Mouse (Mus musculus): Measurements from ENCODE around the gene Cyp4f39. TPM values are rescaled to one million over a fixed set of nuclear protein-coding genes. Genes with fewer than 3 reads are reported as not detected.

Cyp4f39 gene
- polyA plus RNA-seq, 2 experiments, result 5.5 to 14.0 TPM

- Histone ChIP-seq H3K4me1 (ENCODE audit: control insufficient read depth, insufficient read depth, low read length) (peaks cover 5% of the 10 kb centered on the region; the same call in 1 of the 2 replicates), H3K9ac (ENCODE audit: low read depth, low read length, severe bottlenecking) (no peak overlapping the region), H3K4me2 (replicated peaks; ENCODE audit: low read depth, low read length, severe bottlenecking) (no peak overlapping the region), H3K27me3 (ENCODE audit: control insufficient read depth, insufficient read depth, low read length) (peaks cover 5% of the 10 kb centered on the region; the same call in 1 of the 2 replicates), H3K36me3 (ENCODE audit: control insufficient read depth, insufficient read depth, low read length) (no peaks in the 10 kb centered on the region), H3K4me3 (replicated peaks; ENCODE audit: low read length) (no peak overlapping the region), H3K9me3 (ENCODE audit: control insufficient read depth, low read length) (0 out of 2 replicates have a peak, but pooled peaks cover 4% of the 10 kb centered on the region), H3K27ac (replicated peaks; ENCODE audit: low read depth, low read length) (no peak overlapping the region)
- DNase-seq (ENCODE audit: low spot score), result no peak
- 96% methylated on average over 1 of the region's 1 CpGs for WGBS
- ATAC-seq (ENCODE audit: low FRiP score, low read depth), result no peak
- no peak for TF ChIP-seq POLR2A (IDR thresholded peaks at IDR 0.05; ENCODE audit: borderline replicate concordance, extremely low read depth, insufficient read depth, insufficient read length)
Measured at GRCm38 (mm10) chr17:32449042-32449441, 3.5 kb upstream of the Cyp4f39 start.

GRCm38 (mm10) chr17:32450844-32451537 is 1.5 kb upstream of the Cyp4f39 start:
- no peak for TF ChIP-seq POLR2A (IDR thresholded peaks at IDR 0.05; ENCODE audit: borderline replicate concordance, extremely low read depth, insufficient read depth, insufficient read length)
- no peak for ATAC-seq (ENCODE audit: low FRiP score, low read depth)
- Histone ChIP-seq H3K27ac (replicated peaks; ENCODE audit: low read depth, low read length) (no peak overlapping the region), H3K4me3 (replicated peaks; ENCODE audit: low read length) (no peak overlapping the region), H3K36me3 (ENCODE audit: control insufficient read depth, insufficient read depth, low read length) (no peaks in the 10 kb centered on the region), H3K4me1 (ENCODE audit: control insufficient read depth, insufficient read depth, low read length) (peaks cover 5% of the 10 kb centered on the region; the same call in 1 of the 2 replicates), H3K9me3 (ENCODE audit: control insufficient read depth, low read length) (0 out of 2 replicates have a peak, but pooled peaks cover 4% of the 10 kb centered on the region), H3K9ac (ENCODE audit: low read depth, low read length, severe bottlenecking) (no peak overlapping the region), H3K27me3 (ENCODE audit: control insufficient read depth, insufficient read depth, low read length) (peaks cover 5% of the 10 kb centered on the region; the same call in 1 of the 2 replicates), H3K4me2 (replicated peaks; ENCODE audit: low read depth, low read length, severe bottlenecking) (no peak overlapping the region)
- no peak for DNase-seq (ENCODE audit: low spot score)
- 29% methylated on average over 2 of the region's 2 CpGs for WGBS

GRCm38 (mm10) chr17:32454188-32454587 is 1.7 kb downstream of the Cyp4f39 start:
- Histone ChIP-seq H3K4me1 (ENCODE audit: control insufficient read depth, insufficient read depth, low read length) (peaks cover 5% of the 10 kb centered on the region; the same call in 1 of the 2 replicates), H3K36me3 (ENCODE audit: control insufficient read depth, insufficient read depth, low read length) (no peaks in the 10 kb centered on the region), H3K4me3 (replicated peaks; ENCODE audit: low read length) (no peak overlapping the region), H3K9ac (ENCODE audit: low read depth, low read length, severe bottlenecking) (no peak overlapping the region), H3K27ac (replicated peaks; ENCODE audit: low read depth, low read length) (no peak overlapping the region), H3K27me3 (ENCODE audit: control insufficient read depth, insufficient read depth, low read length) (peaks cover 5% of the 10 kb centered on the region; the same call in 1 of the 2 replicates), H3K4me2 (replicated peaks; ENCODE audit: low read depth, low read length, severe bottlenecking) (no peak overlapping the region), H3K9me3 (ENCODE audit: control insufficient read depth, low read length) (0 out of 2 replicates have a peak, but pooled peaks cover 1% of the 10 kb centered on the region)
- ATAC-seq (ENCODE audit: low FRiP score, low read depth), result no peak
- TF ChIP-seq POLR2A (IDR thresholded peaks at IDR 0.05; ENCODE audit: borderline replicate concordance, extremely low read depth, insufficient read depth, insufficient read length), result no peak
- no peak for DNase-seq (ENCODE audit: low spot score)
- 64% methylated on average over 4 of the region's 4 CpGs for WGBS

GRCm38 (mm10) chr17:32454997-32455396 is 2.5 kb downstream of the Cyp4f39 start:
- H3K4me1 ChIP-seq (ENCODE audit: control insufficient read depth, insufficient read depth, low read length), result peaks cover 5% of the 10 kb centered on the region; the same call in 1 of the 2 replicates
- ATAC-seq (ENCODE audit: low FRiP score, low read depth) (no peak), DNase-seq (ENCODE audit: low spot score) (no peak)
- H3K36me3 ChIP-seq (ENCODE audit: control insufficient read depth, insufficient read depth, low read length), result no peaks in the 10 kb centered on the region
- H3K9ac ChIP-seq (ENCODE audit: low read depth, low read length, severe bottlenecking), result no peak overlapping the region
- H3K27ac ChIP-seq (replicated peaks; ENCODE audit: low read depth, low read length), result no peak overlapping the region
- H3K4me2 ChIP-seq (replicated peaks; ENCODE audit: low read depth, low read length, severe bottlenecking), result no peak overlapping the region
- H3K9me3 ChIP-seq (ENCODE audit: control insufficient read depth, low read length), result no peaks in the 10 kb centered on the region
- H3K4me3 ChIP-seq (replicated peaks; ENCODE audit: low read length), result no peak overlapping the region
- no peak for TF ChIP-seq POLR2A (IDR thresholded peaks at IDR 0.05; ENCODE audit: borderline replicate concordance, extremely low read depth, insufficient read depth, insufficient read length)
- H3K27me3 ChIP-seq (ENCODE audit: control insufficient read depth, insufficient read depth, low read length), result peaks cover 5% of the 10 kb centered on the region; the same call in 1 of the 2 replicates
- WGBS, result 55% methylated on average over 2 of the region's 2 CpGs

GRCm38 (mm10) chr17:32468494-32468893 is 16.0 kb downstream of the Cyp4f39 start:
- ATAC-seq (ENCODE audit: low FRiP score, low read depth) (no peak), DNase-seq (ENCODE audit: low spot score) (no peak)
- no peak overlapping the region for H3K27ac ChIP-seq (replicated peaks; ENCODE audit: low read depth, low read length)
- H3K9ac ChIP-seq (ENCODE audit: low read depth, low read length, severe bottlenecking), result no peak overlapping the region
- H3K4me2 ChIP-seq (replicated peaks; ENCODE audit: low read depth, low read length, severe bottlenecking), result no peak overlapping the region
- TF ChIP-seq POLR2A (IDR thresholded peaks at IDR 0.05; ENCODE audit: borderline replicate concordance, extremely low read depth, insufficient read depth, insufficient read length), result no peak
- H3K9me3 ChIP-seq (ENCODE audit: control insufficient read depth, low read length), result no peaks in the 10 kb centered on the region
- 46% methylated on average over 7 of the region's 7 CpGs for WGBS
- H3K4me1 ChIP-seq (ENCODE audit: control insufficient read depth, insufficient read depth, low read length), result no peaks in the 10 kb centered on the region
- no peak overlapping the region for H3K4me3 ChIP-seq (replicated peaks; ENCODE audit: low read length)
- H3K36me3 ChIP-seq (ENCODE audit: control insufficient read depth, insufficient read depth, low read length), result no peaks in the 10 kb centered on the region
- no peaks in the 10 kb centered on the region for H3K27me3 ChIP-seq (ENCODE audit: control insufficient read depth, insufficient read depth, low read length)
